Mouse (Mus musculus) stomach, postnatal 0 days (tissue): ENCODE data around the gene Erg. TPM values are rescaled to one million over a fixed set of nuclear protein-coding genes. Genes with fewer than 3 reads are reported as not detected.

Experiments used
- ATAC-seq: fragments of 200-750 bp; cut with Nextera tagmentation; 2 replicates; pipeline ENCODE4 v1.8.0; 2017; ENCODE audit not compliant: low FRiP score, low TSS enrichment
- DNase-seq: peaks from one replicate; pipeline ENCODE4 v3.0.0-alpha.2; 2016; ENCODE audit warnings: low spot score
- H3K27ac ChIP-seq: fragments of 300-500 bp; sonication (generic); replicated peaks from 2 replicates; pipeline ENCODE4 v1.5.1; 2014; ENCODE audit warnings: mild to moderate bottlenecking, control low read depth
- H3K27me3 ChIP-seq: fragments of 300-500 bp; sonication (generic); 2 replicates; pipeline ENCODE4 v1.6.1; 2014; ENCODE audit warnings: low read length; ENCODE audit not compliant: control insufficient read depth, insufficient read depth
- H3K36me3 ChIP-seq: fragments of 300-500 bp; sonication (generic); 2 replicates; pipeline ENCODE4 v1.6.1; 2014; ENCODE audit warnings: low read length, mixed read lengths; ENCODE audit not compliant: control insufficient read depth, insufficient read depth
- H3K4me1 ChIP-seq: fragments of 300-500 bp; sonication (generic); replicated peaks from 2 replicates; pipeline ENCODE4 v1.6.1; 2014; ENCODE audit warnings: antibody characterized with exemption; ENCODE audit not compliant: control insufficient read depth, insufficient read depth
- H3K4me2 ChIP-seq: fragments of 300-500 bp; sonication (generic); replicated peaks from 2 replicates; pipeline ENCODE4 v1.6.1; 2014; ENCODE audit warnings: low read depth, mild to moderate bottlenecking, control low read depth, moderate library complexity
- H3K4me3 ChIP-seq: fragments of 300-500 bp; sonication (generic); 2 replicates; pipeline ENCODE4 v1.5.1; 2014; ENCODE audit warnings: low read depth, low read length, control low read depth
- H3K9ac ChIP-seq: fragments of 300-500 bp; sonication (generic); 2 replicates; pipeline ENCODE4 v1.6.1; 2014; ENCODE audit warnings: mild to moderate bottlenecking, low read length, control low read depth, mixed read lengths
- H3K9me3 ChIP-seq: fragments of 300-500 bp; sonication (generic); 2 replicates; pipeline ENCODE4 v1.6.1; 2016; ENCODE audit warnings: low read length; ENCODE audit not compliant: control insufficient read depth
- CTCF ChIP-seq: IDR thresholded peaks from 2 replicates; pipeline ENCODE4 v1.5.1; 2016; ENCODE audit warnings: antibody characterized with exemption, low read depth, mild to moderate bottlenecking, moderate library complexity
- EP300 ChIP-seq: optimal IDR thresholded peaks from 2 replicates; pipeline ENCODE3; 2016; ENCODE audit warnings: antibody characterized with exemption
- WGBS: fragments of 180-500 bp; shearing (Covaris S2); extraction: QIAGEN DNeasy Blood & Tissue Kit; methylation state at CpG from one replicate; pipeline ENCODE4 v1.1.7; 2014; 5-methylcytosine and 5-hydroxymethylcytosine counted together
- polyA plus RNA-seq: library from polyadenylated mRNA; unstranded; fragments of >200 nt; fragmentation: Nextera tagmentation; extraction: Ambion mirVana; gene quantifications from 2 replicates; pipeline ENCODE4 v1.2.1, GENCODE M21; 2015

The Erg gene
- polyA plus RNA-seq, 1 experiment from 2014 or later = 2.1 TPM

DNA sequence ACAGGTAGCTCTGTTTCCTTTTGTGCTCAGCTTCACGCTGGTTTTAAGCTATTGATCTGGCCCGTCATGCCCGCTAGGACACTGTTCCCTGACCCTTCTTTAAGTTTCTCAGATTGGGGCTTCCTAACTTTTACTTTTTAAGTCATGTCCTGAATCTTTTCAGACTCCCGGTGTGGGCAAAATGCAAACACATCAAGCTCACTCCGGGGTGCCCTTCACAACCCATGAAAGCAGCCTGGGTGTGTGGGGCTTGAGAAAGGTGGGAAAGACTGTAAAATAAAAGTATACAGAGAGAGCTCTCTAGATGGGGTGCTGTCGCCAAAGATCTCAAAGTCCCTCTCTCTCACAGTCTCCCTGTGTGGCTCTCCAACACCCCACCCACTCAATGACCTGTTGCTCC, 31.3 kb upstream of the Erg start:
- no peaks in the 10 kb centered on the region for H3K27me3 ChIP-seq
- 36% methylated on average over 6 of the region's 6 CpGs for WGBS
- DNase-seq = no peak
- no peaks in the 10 kb centered on the region for H3K36me3 ChIP-seq
- no peaks in the 10 kb centered on the region for H3K4me1 ChIP-seq
- H3K4me3 ChIP-seq = no peak overlapping the region
- no peaks in the 10 kb centered on the region for H3K9me3 ChIP-seq
- peak overlapping the region; percentile 1; the same call in 1 of the 2 replicates for H3K4me2 ChIP-seq
- TF ChIP-seq CTCF (no peak), EP300 (no peak)
- H3K27ac ChIP-seq = no peak overlapping the region
- no peak for ATAC-seq
- H3K9ac ChIP-seq = no peak overlapping the region

DNA sequence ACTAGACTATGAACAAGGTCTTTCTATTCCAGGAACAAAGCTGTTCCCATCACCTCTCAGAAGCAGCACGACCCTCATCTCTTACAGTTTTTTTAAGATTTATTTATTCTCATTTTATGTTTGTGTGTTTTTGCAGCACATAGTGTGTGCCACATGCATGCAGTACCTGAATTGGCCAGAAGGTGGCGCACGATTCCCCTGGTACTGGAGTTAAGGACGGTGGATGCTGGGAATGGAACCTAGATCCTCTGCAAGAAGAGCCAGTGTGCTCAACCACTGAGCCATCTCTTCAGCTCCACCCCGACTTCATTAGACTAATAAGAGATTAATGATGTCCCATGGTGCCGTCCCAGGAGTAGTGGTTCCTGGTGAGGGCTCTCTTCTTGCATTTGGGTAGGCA, 29.2 kb upstream of the Erg start:
- Histone ChIP-seq H3K9me3 (no peaks in the 10 kb centered on the region), H3K27me3 (no peaks in the 10 kb centered on the region), H3K4me3 (no peak overlapping the region), H3K36me3 (no peaks in the 10 kb centered on the region), H3K4me1 (no peaks in the 10 kb centered on the region), H3K9ac (no peak overlapping the region), H3K4me2 (no peak overlapping the region), H3K27ac (no peak overlapping the region)
- 39% methylated on average over 6 of the region's 6 CpGs for WGBS
- peak; percentile 78 for TF ChIP-seq CTCF
- no peak for TF ChIP-seq EP300
- DNase-seq (peak; percentile 37), ATAC-seq (no peak)

DNA sequence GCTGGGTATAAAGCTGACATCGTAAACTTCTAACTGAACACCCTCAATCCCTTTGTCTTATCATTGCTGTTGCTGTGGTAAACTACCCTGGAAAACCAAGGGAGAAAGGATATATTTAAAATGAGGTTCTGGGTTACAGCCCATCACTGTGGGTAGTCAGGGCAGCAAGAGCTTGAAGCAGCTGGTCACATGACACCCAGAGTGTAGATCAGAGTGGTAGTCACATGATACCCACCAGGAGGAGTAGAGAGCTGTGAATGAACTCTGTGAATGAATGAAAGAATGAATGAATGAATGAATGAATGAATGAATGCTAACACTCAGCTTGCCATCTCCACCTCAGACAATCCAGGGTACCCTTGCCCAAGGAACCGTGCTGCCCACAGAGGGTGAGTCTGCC, 28.1 kb upstream of the Erg start:
- H3K27me3 ChIP-seq = no peaks in the 10 kb centered on the region
- TF ChIP-seq CTCF = peak; percentile 36; the same call in 1 of the 2 replicates
- TF ChIP-seq EP300 = no peak
- H3K4me1 ChIP-seq = no peaks in the 10 kb centered on the region
- DNase-seq (no peak), ATAC-seq (no peak)
- H3K4me3 ChIP-seq = no peak overlapping the region
- 89% methylated on average over 2 of the region's 2 CpGs for WGBS
- H3K36me3 ChIP-seq = no peaks in the 10 kb centered on the region
- no peaks in the 10 kb centered on the region for H3K9me3 ChIP-seq
- no peak overlapping the region for H3K9ac ChIP-seq
- H3K27ac ChIP-seq = no peak overlapping the region
- no peak overlapping the region for H3K4me2 ChIP-seq

DNA sequence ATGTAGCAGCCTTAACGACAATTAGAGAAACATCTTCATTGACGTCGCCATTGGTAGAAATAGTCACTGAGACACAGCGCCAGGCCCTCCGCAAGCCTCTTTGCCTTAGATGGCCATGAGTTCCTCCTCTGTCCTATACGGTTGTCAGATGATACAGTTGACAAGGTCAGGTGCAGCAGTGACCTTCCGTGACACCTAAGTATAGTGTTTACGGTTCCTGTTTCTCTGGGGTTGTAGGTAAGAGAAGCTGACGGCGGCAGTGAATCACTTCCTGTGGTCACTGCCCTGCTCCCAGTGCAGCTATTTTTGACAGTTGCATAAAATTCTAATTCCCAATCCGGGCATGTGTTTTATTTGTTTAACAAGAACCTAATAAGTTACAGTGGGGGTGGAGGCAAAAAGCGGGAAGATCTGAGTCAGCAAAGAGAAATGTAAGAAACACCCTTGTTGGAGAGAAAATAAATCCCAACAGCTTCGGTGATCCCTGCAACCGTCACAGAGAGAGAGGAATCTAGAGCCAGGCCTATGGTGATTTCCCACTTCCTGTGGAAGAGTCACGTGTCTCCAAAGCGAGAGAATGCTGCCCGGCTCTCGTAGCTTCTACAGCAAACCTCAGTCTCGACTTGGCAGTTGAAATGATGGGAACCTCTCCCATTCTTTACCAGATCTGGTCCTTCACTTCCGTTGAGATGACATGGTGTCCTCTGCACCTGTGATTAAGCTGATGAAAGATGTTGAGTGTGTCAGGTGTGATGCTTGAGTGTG, 25.8 kb upstream of the Erg start:
- no peak for DNase-seq
- 72% methylated on average over 20 of the region's 20 CpGs for WGBS

DNA sequence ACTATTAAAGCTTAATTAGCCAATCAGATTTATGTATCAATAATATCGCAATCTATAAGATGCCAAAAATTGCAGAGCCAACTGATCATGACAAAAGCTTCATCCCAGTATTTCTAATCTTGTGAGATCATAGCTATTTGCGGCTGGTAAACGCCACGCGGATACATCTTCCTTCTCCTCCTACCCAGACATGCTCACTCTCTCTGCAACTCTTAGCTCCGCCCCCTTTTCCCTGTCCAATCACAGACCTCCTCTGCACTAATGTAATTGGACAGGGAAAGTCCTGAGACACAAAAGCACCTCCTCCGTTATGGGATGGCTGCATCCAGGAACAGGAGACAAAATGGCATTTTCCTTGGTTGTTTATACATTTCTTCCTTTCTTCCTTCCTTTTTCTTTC, 22.2 kb upstream of the Erg start:
- Histone ChIP-seq H3K9me3 (no peaks in the 10 kb centered on the region), H3K27me3 (no peaks in the 10 kb centered on the region), H3K36me3 (no peaks in the 10 kb centered on the region), H3K4me1 (no peaks in the 10 kb centered on the region), H3K9ac (no peak overlapping the region), H3K4me2 (no peak overlapping the region), H3K4me3 (no peak overlapping the region), H3K27ac (no peak overlapping the region)
- no peak for ATAC-seq
- WGBS = 68% methylated on average over 7 of the region's 7 CpGs
- DNase-seq = no peak
- TF ChIP-seq EP300 (no peak), CTCF (no peak)

More for the DNA sequence above, 25.8 kb upstream of the Erg start:
- H3K9me3 ChIP-seq = no peaks in the 10 kb centered on the region
- H3K27me3 ChIP-seq = no peaks in the 10 kb centered on the region
- no peak overlapping the region for H3K4me2 ChIP-seq
- no peaks in the 10 kb centered on the region for H3K4me1 ChIP-seq
- H3K36me3 ChIP-seq = no peaks in the 10 kb centered on the region
- TF ChIP-seq CTCF = no peak
- no peak for TF ChIP-seq EP300
- ATAC-seq = no peak
- no peak overlapping the region for H3K9ac ChIP-seq
- H3K4me3 ChIP-seq = no peak overlapping the region
- no peak overlapping the region for H3K27ac ChIP-seq

DNA sequence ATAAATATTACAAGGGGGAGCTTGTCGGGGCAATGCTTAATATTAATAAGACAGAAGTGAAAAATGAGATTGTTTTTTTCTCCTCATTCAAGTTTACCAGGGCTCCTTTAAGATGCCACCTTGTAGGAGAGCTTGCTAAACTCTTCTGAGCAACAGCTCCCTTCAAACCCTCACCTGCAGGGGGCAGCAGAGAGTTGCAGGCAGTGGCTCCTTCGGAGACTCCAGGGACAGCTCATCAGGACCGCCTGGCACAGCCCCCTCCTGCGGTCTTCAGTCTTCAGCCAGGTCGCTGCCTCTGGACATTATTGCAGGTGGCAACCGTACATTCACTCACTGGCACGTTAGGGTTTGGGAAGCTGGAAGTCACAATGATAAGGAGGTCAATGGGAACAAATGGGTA, 18.9 kb upstream of the Erg start:
- WGBS = 18% methylated on average over 7 of the region's 7 CpGs
- no peak overlapping the region for H3K27ac ChIP-seq
- peak; percentile 90 for TF ChIP-seq CTCF
- TF ChIP-seq EP300 = no peak
- H3K9ac ChIP-seq = no peak overlapping the region
- H3K4me1 ChIP-seq = no peaks in the 10 kb centered on the region
- H3K27me3 ChIP-seq = no peaks in the 10 kb centered on the region
- H3K36me3 ChIP-seq = no peaks in the 10 kb centered on the region
- no peaks in the 10 kb centered on the region for H3K9me3 ChIP-seq
- no peak overlapping the region for H3K4me2 ChIP-seq
- no peak overlapping the region for H3K4me3 ChIP-seq
- 0 out of 2 replicates have a peak, but pooled peaks have one; percentile 42 for ATAC-seq
- peak; percentile 84 for DNase-seq
